Mouse (Mus musculus) A20 (cell line): ENCODE data around the gene Arhgef2.

Experiments used
- DNase-seq: peaks from one replicate; pipeline ENCODE4 v3.0.0-alpha.2; 2011; ENCODE audit warnings: low read depth, low spot score

Arhgef2 gene

GRCm38 (mm10) chr3:88640676-88641075 lies 34.9 kb downstream of the Arhgef2 start:
- DNase-seq: peak; percentile 73

GRCm38 (mm10) chr3:88643078-88643477 lies 37.3 kb downstream of the Arhgef2 start:
- no peak for DNase-seq

GRCm38 (mm10) chr3:88645937-88646336 lies 40.2 kb downstream of the Arhgef2 start:
- no peak for DNase-seq

- DNase-seq: no peak
These were observed 40.7 kb downstream of the Arhgef2 start for GRCm38 (mm10) chr3:88646426-88646995.

- peak; percentile 24 for DNase-seq
These were observed 41.3 kb downstream of the Arhgef2 start for GRCm38 (mm10) chr3:88647076-88647475.

GRCm38 (mm10) chr3:88647779-88648413 lies 42.1 kb downstream of the Arhgef2 start:
- DNase-seq: peak; percentile 96

GRCm38 (mm10) chr3:88648452-88649168 lies 42.8 kb downstream of the Arhgef2 start:
- peak; percentile 87 for DNase-seq

- DNase-seq: peak; percentile 74
These were observed 43.4 kb downstream of the Arhgef2 start for GRCm38 (mm10) chr3:88649186-88649585.

- DNase-seq: no peak
These were observed 44.2 kb downstream of the Arhgef2 start for GRCm38 (mm10) chr3:88649967-88650366.

- DNase-seq: peak; percentile 56
These were observed 45.1 kb downstream of the Arhgef2 start for GRCm38 (mm10) chr3:88650713-88651504.

GRCm38 (mm10) chr3:88651669-88652618 lies 46.2 kb downstream of the Arhgef2 start:
- peak; percentile 70 for DNase-seq

- no peak for DNase-seq
These were observed 47.2 kb downstream of the Arhgef2 start, which contains the start of gene Rxfp4 for GRCm38 (mm10) chr3:88652846-88653515. Rxfp4 (minus strand) TSS chr3:88653142.

GRCm38 (mm10) chr3:88653516-88654370 lies 48.0 kb downstream of the Arhgef2 start:
- DNase-seq: no peak

GRCm38 (mm10) chr3:88654621-88655020 lies 48.9 kb downstream of the Arhgef2 start:
- DNase-seq: no peak

- DNase-seq: no peak
These were observed 49.9 kb downstream of the Arhgef2 start for GRCm38 (mm10) chr3:88655619-88656018.

- no peak for DNase-seq
These were observed 52.8 kb downstream of the Arhgef2 start for GRCm38 (mm10) chr3:88658441-88659127.

GRCm38 (mm10) chr3:88659798-88660197 lies 54.0 kb downstream of the Arhgef2 start:
- DNase-seq: no peak

- DNase-seq: peak; percentile 59
These were observed 58.3 kb downstream of the Arhgef2 start for GRCm38 (mm10) chr3:88664095-88664494.

- peak; percentile 82 for DNase-seq
These were observed 71.6 kb downstream of the Arhgef2 start for GRCm38 (mm10) chr3:88677399-88677798.
